Mouse (Mus musculus) CD8-positive naive resting alpha-beta T cell, adult 2 months (primary cell): ENCODE measurements around the gene Myo1a.
A peak's percentile ranks its signal among the peaks of the same experiment; 100 is the strongest.

Experiments
- DNase-seq, 2 experiments: peaks; one replicate each; pipeline ENCODE4 v3.0.0; 2022; ENCODE audit warnings: low read depth in 2 of 2, low spot score in 2 of 2

The Myo1a gene

GRCm38 (mm10) chr10:127725136-127725535 is 20.2 kb downstream of the Myo1a start:
- DNase-seq, result no peak

GRCm38 (mm10) chr10:127728437-127728836 is 23.5 kb downstream of the Myo1a start:
- no peak for DNase-seq

GRCm38 (mm10) chr10:127730285-127730932 is 25.4 kb downstream of the Myo1a start:
- no peak for DNase-seq

DNA sequence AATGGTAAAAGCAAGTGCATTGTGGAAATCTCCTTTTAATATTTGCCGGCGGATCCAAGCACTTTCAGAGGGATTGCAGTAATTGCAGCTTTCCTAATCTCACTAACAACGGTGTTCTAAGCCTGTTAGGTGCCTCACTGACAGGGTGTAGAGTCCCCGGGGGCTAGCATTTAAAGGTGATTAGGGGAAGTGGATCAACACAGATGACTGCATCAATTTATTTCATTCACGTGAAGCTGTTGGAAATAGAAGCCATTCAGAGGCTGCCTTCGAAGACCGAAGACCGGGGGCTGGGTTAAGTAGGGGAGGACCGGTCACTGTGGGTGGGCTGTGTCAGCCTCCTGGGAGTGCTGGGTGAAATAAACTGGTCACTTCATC is 26.0 kb downstream of the Myo1a start:
- DNase-seq, result no peak

GRCm38 (mm10) chr10:127731397-127731796 is 26.4 kb downstream of the Myo1a start:
- DNase-seq, result no peak

GRCm38 (mm10) chr10:127734434-127734833 is 29.5 kb downstream of the Myo1a start:
- no peak for DNase-seq

GRCm38 (mm10) chr10:127736266-127736665 is 31.3 kb downstream of the Myo1a start:
- DNase-seq, result no peak

DNA sequence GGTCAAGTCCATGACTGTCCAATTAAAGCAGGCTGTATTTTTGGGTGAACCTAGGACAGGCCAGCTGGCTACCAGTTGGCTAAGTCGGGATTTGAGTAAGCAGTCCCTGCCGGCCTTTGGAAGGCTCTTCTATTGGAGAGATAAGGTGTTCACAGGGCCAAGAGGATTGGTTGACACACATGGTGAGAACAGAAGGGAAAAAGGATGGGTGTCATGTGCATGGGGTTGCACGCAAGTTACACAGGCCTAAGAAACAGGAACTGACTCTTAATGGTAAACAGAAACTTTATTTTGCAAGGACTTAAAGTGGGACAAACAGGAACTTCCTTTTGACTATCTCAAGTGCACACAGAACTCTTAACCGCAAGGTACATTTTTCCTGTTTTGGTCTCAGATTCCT is 31.9 kb downstream of the Myo1a start:
- DNase-seq, result no peak

GRCm38 (mm10) chr10:127737552-127737951 is 32.6 kb downstream of the Myo1a start:
- DNase-seq, result no peak

DNA sequence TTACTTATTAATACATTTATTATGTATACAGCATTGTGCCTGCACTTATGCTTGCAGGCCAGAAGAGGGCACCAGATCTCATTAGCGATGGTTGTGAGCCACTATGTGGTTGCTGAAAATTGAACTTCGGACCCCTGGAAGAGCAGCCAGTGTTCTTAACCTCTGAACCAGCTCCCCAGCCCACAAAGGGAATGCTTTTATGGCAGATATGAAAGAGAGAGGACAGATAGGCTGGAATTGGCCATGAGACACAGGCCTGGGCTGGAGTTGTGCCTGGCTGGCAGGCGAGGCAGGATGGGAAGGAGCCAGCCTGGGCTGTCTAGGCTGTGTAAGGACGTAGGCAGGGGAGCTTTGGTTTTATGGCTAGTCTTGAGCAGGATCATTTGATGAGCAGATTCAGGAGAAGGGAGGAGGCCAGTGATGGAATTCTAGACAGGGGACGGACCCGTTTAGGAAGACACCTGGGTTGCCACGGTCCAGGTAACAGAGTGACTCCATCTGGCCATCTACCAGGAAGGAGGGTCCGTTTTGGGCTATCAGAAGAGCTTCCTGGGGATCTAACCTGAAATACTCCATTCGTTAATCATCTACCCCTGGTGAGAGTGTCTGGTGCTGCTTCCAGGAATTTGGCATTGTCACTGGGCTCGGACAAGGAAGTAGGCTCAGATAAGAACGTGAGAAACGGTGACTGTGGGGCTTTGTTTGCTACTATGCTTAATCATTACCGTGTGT is 33.3 kb downstream of the Myo1a start:
- peak; percentile 10 to 37 for DNase-seq

GRCm38 (mm10) chr10:127739083-127739660 is 34.2 kb downstream of the Myo1a start, which contains the start of gene Zbtb39:
TSS of gene Zbtb39 (plus strand) at chr10:127739538.
- DNase-seq, result peak; percentile 75 to 76

- DNase-seq, result peak in 1 of 2 experiments; percentile 20
Observed at GRCm38 (mm10) chr10:127739661-127740161, 34.7 kb downstream of the Myo1a start.

GRCm38 (mm10) chr10:127744661-127745060 is 39.7 kb downstream of the Myo1a start:
- peak; percentile 46 to 58 for DNase-seq

DNA sequence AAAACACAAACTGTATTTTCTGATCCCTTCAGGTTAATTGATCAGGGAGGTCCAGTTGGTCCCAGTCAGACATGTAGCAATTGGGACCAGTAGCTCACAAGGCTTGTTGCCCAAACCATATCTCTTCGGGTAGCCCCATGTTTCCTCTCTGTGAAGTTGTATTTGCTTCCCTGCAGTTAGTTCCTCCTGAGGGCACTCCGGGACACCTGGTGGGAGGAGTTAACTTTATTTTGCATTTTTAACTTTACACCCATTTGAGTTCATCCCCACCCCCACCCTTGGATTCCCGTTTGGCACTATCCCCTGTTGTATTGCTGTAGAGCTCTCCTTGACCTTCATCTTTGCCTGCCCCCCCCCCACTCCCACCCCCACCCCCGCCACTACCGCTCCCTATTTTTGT is 40.9 kb downstream of the Myo1a start:
- no peak for DNase-seq

GRCm38 (mm10) chr10:127747254-127747653 is 42.3 kb downstream of the Myo1a start:
- DNase-seq, result no peak

GRCm38 (mm10) chr10:127748847-127749612 is 44.1 kb downstream of the Myo1a start:
- DNase-seq, result no peak

- no peak for DNase-seq
Observed at GRCm38 (mm10) chr10:127750136-127750777, 45.3 kb downstream of the Myo1a start.

DNA sequence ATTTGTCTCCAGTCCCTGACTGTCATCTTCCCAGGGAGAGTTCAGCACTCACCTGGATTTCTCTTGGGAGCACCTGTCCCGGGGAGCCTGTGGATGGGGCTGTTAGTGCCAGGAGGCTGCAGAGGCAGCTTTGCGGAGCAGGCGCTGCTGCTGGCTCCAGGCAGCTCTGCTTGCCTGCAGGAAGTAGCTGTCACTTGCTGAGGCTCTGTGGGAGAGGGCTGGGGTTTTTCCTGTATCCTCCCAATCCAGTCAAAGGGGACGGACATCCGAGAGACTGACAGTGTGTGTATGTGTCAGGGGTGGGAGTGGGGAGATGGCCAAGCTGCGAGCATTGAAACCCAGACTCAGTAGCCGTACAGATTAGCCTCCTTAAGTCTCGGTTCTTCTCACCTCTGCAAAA is 46.6 kb downstream of the Myo1a start, which contains the start of gene Gpr182:
Gpr182 (minus strand) TSS at position 185 of the 400 bp plus-strand sequence.
- DNase-seq, result no peak

DNA sequence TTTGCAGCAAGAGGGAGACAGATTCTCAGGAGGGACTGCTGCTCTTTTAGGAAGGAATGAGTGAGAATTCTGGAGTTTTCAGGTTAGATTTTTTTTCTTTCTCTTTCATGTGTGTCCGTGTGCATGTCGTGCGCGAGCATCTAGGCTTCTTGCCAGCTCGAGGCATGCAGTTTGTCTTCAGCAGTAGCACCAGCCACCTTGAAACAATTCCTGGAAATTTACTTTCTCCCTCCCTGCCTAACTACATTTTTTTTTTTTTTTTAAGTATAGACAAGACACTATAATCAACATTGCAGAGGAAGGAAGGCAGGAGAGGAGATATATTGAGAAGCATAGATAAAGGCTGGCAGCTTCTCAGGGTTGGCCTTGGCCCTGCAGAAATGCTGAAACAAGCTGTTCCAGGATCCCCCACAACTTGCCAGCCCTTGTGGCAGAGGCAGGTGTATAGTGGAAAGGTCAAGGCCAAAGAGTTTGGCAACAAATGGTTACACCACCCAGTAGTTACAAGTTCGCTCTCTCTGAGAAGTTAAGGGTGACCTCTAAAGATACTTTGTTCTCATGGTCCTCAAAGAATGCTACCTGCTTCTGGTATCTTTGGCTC is 49.7 kb downstream of the Myo1a start:
- DNase-seq, result no peak

- DNase-seq, result no peak
Observed at GRCm38 (mm10) chr10:127755246-127755645, 50.3 kb downstream of the Myo1a start.
